Mouse (Mus musculus): ENCODE results near the gene Vax2. TPM values are rescaled to one million over a fixed set of nuclear protein-coding genes. Genes with fewer than 3 reads are reported as not detected.
A peak's percentile ranks its signal among the peaks of the same experiment; 100 is the strongest.

Gene Vax2
- polyA plus RNA-seq (2015; fragmentation: Nextera tagmentation; extraction: Ambion mirVana): not detected in 2 replicates

- Histone ChIP-seq H3K9ac (ENCODE audit: low read depth, low read length) (no peak within 1 kb of the TSS), H3K27me3 (replicated peaks; ENCODE audit: control insufficient read depth, insufficient read depth, low read length) (peaks cover 77% of the 10 kb centered on the region), H3K27ac (ENCODE audit: low read depth, low read length) (no peak within 1 kb of the TSS), H3K4me2 (ENCODE audit: low read length) (peak within 1 kb of the TSS; percentile 54), H3K4me1 (ENCODE audit: control insufficient read depth, insufficient read depth, low read depth, low read length) (peaks cover 9% of the 10 kb centered on the region), H3K9me3 (ENCODE audit: control insufficient read depth, low read length) (no peaks in the 10 kb centered on the region), H3K4me3 (ENCODE audit: low read length) (peak within 1 kb of the TSS; percentile 30), H3K36me3 (ENCODE audit: control insufficient read depth, insufficient read depth, low read length) (no peaks in the 10 kb centered on the region)
- WGBS: under 1% methylated on average over 36 of the region's 46 CpGs
- peak; percentile 78 for ATAC-seq
These were observed at the start of gene Vax2 for GRCm38 (mm10) chr6:83711067-83711675. TSS of gene Vax2 (plus strand) at chr6:83711264.

- H3K9me3 ChIP-seq (ENCODE audit: control insufficient read depth, low read length): no peaks in the 10 kb centered on the region
- H3K27ac ChIP-seq (ENCODE audit: low read depth, low read length): no peak overlapping the region
- H3K4me1 ChIP-seq (ENCODE audit: control insufficient read depth, insufficient read depth, low read depth, low read length): no peaks in the 10 kb centered on the region
- ATAC-seq: no peak
- WGBS: 78% methylated on average over 2 of the region's 2 CpGs
- H3K36me3 ChIP-seq (ENCODE audit: control insufficient read depth, insufficient read depth, low read length): no peaks in the 10 kb centered on the region
- no peaks in the 10 kb centered on the region for H3K27me3 ChIP-seq (replicated peaks; ENCODE audit: control insufficient read depth, insufficient read depth, low read length)
- H3K9ac ChIP-seq (ENCODE audit: low read depth, low read length): no peak overlapping the region
- no peak overlapping the region for H3K4me3 ChIP-seq (ENCODE audit: low read length)
- H3K4me2 ChIP-seq (ENCODE audit: low read length): no peak overlapping the region
These were observed 46.1 kb upstream of the Vax2 start for GRCm38 (mm10) chr6:83665009-83665408.

- Histone ChIP-seq H3K4me1 (ENCODE audit: control insufficient read depth, insufficient read depth, low read depth, low read length) (no peaks in the 10 kb centered on the region), H3K27ac (ENCODE audit: low read depth, low read length) (no peak overlapping the region), H3K9ac (ENCODE audit: low read depth, low read length) (no peak overlapping the region), H3K27me3 (replicated peaks; ENCODE audit: control insufficient read depth, insufficient read depth, low read length) (no peaks in the 10 kb centered on the region), H3K4me2 (ENCODE audit: low read length) (no peak overlapping the region), H3K36me3 (ENCODE audit: control insufficient read depth, insufficient read depth, low read length) (no peaks in the 10 kb centered on the region), H3K9me3 (ENCODE audit: control insufficient read depth, low read length) (no peaks in the 10 kb centered on the region), H3K4me3 (ENCODE audit: low read length) (no peak overlapping the region)
- WGBS: 11% methylated on average over 4 of the region's 4 CpGs
- peak; percentile 64; the same call in 1 of the 2 replicates for ATAC-seq
These were observed 37.7 kb upstream of the Vax2 start for GRCm38 (mm10) chr6:83673395-83673794.

- H3K4me1 ChIP-seq (ENCODE audit: control insufficient read depth, insufficient read depth, low read depth, low read length): no peaks in the 10 kb centered on the region
These were observed 33.3 kb upstream of the Vax2 start, which contains the start of gene Cd207 for GRCm38 (mm10) chr6:83677757-83678156. TSS of gene Cd207 (minus strand) at chr6:83677857.

GRCm38 (mm10) chr6:83689374-83689773 is 21.7 kb upstream of the Vax2 start:
- no peak for ATAC-seq
- no peaks in the 10 kb centered on the region for H3K4me1 ChIP-seq (ENCODE audit: control insufficient read depth, insufficient read depth, low read depth, low read length)

More at GRCm38 (mm10) chr6:83677757-83678156, 33.3 kb upstream of the Vax2 start, which contains the start of gene Cd207:
- Histone ChIP-seq H3K4me3 (ENCODE audit: low read length) (no peak within 1 kb of the TSS), H3K4me2 (ENCODE audit: low read length) (no peak within 1 kb of the TSS), H3K9me3 (ENCODE audit: control insufficient read depth, low read length) (no peaks in the 10 kb centered on the region), H3K36me3 (ENCODE audit: control insufficient read depth, insufficient read depth, low read length) (no peaks in the 10 kb centered on the region), H3K27ac (ENCODE audit: low read depth, low read length) (no peak within 1 kb of the TSS), H3K9ac (ENCODE audit: low read depth, low read length) (no peak within 1 kb of the TSS), H3K27me3 (replicated peaks; ENCODE audit: control insufficient read depth, insufficient read depth, low read length) (no peaks in the 10 kb centered on the region)
- 76% methylated on average over 4 of the region's 4 CpGs for WGBS
- ATAC-seq: no peak

GRCm38 (mm10) chr6:83690277-83690676 is 20.8 kb upstream of the Vax2 start:
- WGBS: 20% methylated on average over 4 of the region's 5 CpGs
- peaks cover 54% of the 10 kb centered on the region for H3K27me3 ChIP-seq (replicated peaks; ENCODE audit: control insufficient read depth, insufficient read depth, low read length)

More at GRCm38 (mm10) chr6:83689374-83689773, 21.7 kb upstream of the Vax2 start:
- peaks cover 45% of the 10 kb centered on the region for H3K27me3 ChIP-seq (replicated peaks; ENCODE audit: control insufficient read depth, insufficient read depth, low read length)
- no peak overlapping the region for H3K4me2 ChIP-seq (ENCODE audit: low read length)
- H3K4me3 ChIP-seq (ENCODE audit: low read length): no peak overlapping the region
- H3K36me3 ChIP-seq (ENCODE audit: control insufficient read depth, insufficient read depth, low read length): no peaks in the 10 kb centered on the region
- H3K9me3 ChIP-seq (ENCODE audit: control insufficient read depth, low read length): no peaks in the 10 kb centered on the region
- no peak overlapping the region for H3K27ac ChIP-seq (ENCODE audit: low read depth, low read length)
- no peak overlapping the region for H3K9ac ChIP-seq (ENCODE audit: low read depth, low read length)
- WGBS: 83% methylated on average over 4 of the region's 4 CpGs

GRCm38 (mm10) chr6:83690936-83691335 is 20.1 kb upstream of the Vax2 start:
- no peaks in the 10 kb centered on the region for H3K9me3 ChIP-seq (ENCODE audit: control insufficient read depth, low read length)
- H3K27ac ChIP-seq (ENCODE audit: low read depth, low read length): no peak overlapping the region
- H3K4me3 ChIP-seq (ENCODE audit: low read length): no peak overlapping the region
- no peaks in the 10 kb centered on the region for H3K4me1 ChIP-seq (ENCODE audit: control insufficient read depth, insufficient read depth, low read depth, low read length)
- no peak for ATAC-seq
- H3K4me2 ChIP-seq (ENCODE audit: low read length): no peak overlapping the region
- 71% methylated on average over 2 of the region's 2 CpGs for WGBS
- no peak overlapping the region for H3K9ac ChIP-seq (ENCODE audit: low read depth, low read length)
- peaks cover 61% of the 10 kb centered on the region for H3K27me3 ChIP-seq (replicated peaks; ENCODE audit: control insufficient read depth, insufficient read depth, low read length)
- no peaks in the 10 kb centered on the region for H3K36me3 ChIP-seq (ENCODE audit: control insufficient read depth, insufficient read depth, low read length)

More at GRCm38 (mm10) chr6:83690277-83690676, 20.8 kb upstream of the Vax2 start:
- H3K9ac ChIP-seq (ENCODE audit: low read depth, low read length): no peak overlapping the region
- H3K4me2 ChIP-seq (ENCODE audit: low read length): no peak overlapping the region
- H3K9me3 ChIP-seq (ENCODE audit: control insufficient read depth, low read length): no peaks in the 10 kb centered on the region
- no peak overlapping the region for H3K27ac ChIP-seq (ENCODE audit: low read depth, low read length)
- no peaks in the 10 kb centered on the region for H3K4me1 ChIP-seq (ENCODE audit: control insufficient read depth, insufficient read depth, low read depth, low read length)
- ATAC-seq: no peak
- no peaks in the 10 kb centered on the region for H3K36me3 ChIP-seq (ENCODE audit: control insufficient read depth, insufficient read depth, low read length)
- no peak overlapping the region for H3K4me3 ChIP-seq (ENCODE audit: low read length)

- Histone ChIP-seq H3K9me3 (ENCODE audit: control insufficient read depth, low read length) (no peaks in the 10 kb centered on the region), H3K4me2 (ENCODE audit: low read length) (no peak overlapping the region), H3K36me3 (ENCODE audit: control insufficient read depth, insufficient read depth, low read length) (no peaks in the 10 kb centered on the region), H3K27me3 (replicated peaks; ENCODE audit: control insufficient read depth, insufficient read depth, low read length) (peaks cover 78% of the 10 kb centered on the region), H3K9ac (ENCODE audit: low read depth, low read length) (no peak overlapping the region), H3K4me3 (ENCODE audit: low read length) (no peak overlapping the region), H3K4me1 (ENCODE audit: control insufficient read depth, insufficient read depth, low read depth, low read length) (no peaks in the 10 kb centered on the region), H3K27ac (ENCODE audit: low read depth, low read length) (no peak overlapping the region)
- WGBS: 1% methylated on average over 12 of the region's 12 CpGs
- ATAC-seq: no peak
These were observed 18.1 kb upstream of the Vax2 start for GRCm38 (mm10) chr6:83692962-83693361.

- no peaks in the 10 kb centered on the region for H3K4me1 ChIP-seq (ENCODE audit: control insufficient read depth, insufficient read depth, low read depth, low read length)
- no peak overlapping the region for H3K4me3 ChIP-seq (ENCODE audit: low read length)
- H3K4me2 ChIP-seq (ENCODE audit: low read length): no peak overlapping the region
- H3K9me3 ChIP-seq (ENCODE audit: control insufficient read depth, low read length): no peaks in the 10 kb centered on the region
- peaks cover 86% of the 10 kb centered on the region for H3K27me3 ChIP-seq (replicated peaks; ENCODE audit: control insufficient read depth, insufficient read depth, low read length)
- 0% methylated on average over 9 of the region's 9 CpGs for WGBS
- H3K9ac ChIP-seq (ENCODE audit: low read depth, low read length): no peak overlapping the region
- no peak overlapping the region for H3K27ac ChIP-seq (ENCODE audit: low read depth, low read length)
- H3K36me3 ChIP-seq (ENCODE audit: control insufficient read depth, insufficient read depth, low read length): no peaks in the 10 kb centered on the region
- no peak for ATAC-seq
These were observed 17.2 kb upstream of the Vax2 start for GRCm38 (mm10) chr6:83693835-83694234.
